Mouse (Mus musculus) heart, adult 9 months (tissue): ENCODE data around the gene Phf20.
A peak's percentile ranks its signal among the peaks of the same experiment; 100 is the strongest.
"Not testable (repeated sequence)": the region's sequence is repeated elsewhere in the genome, so short reads cannot be mapped to it uniquely, and the experiment has no call there.

Experiments
- DNase-seq, 2 experiments: peaks; one replicate each; pipeline ENCODE4 v3.0.0; 2022; ENCODE audit warnings: low spot score in 2 of 2

Gene Phf20

GRCm38 (mm10) chr2:156199944-156200343 is 3.7 kb downstream of the Phf20 start:
- DNase-seq, result no peak

GRCm38 (mm10) chr2:156201486-156201885 is 5.2 kb downstream of the Phf20 start:
- DNase-seq, result no peak

GRCm38 (mm10) chr2:156202848-156203437 is 6.7 kb downstream of the Phf20 start:
- peak; percentile 39 to 64 for DNase-seq

DNA sequence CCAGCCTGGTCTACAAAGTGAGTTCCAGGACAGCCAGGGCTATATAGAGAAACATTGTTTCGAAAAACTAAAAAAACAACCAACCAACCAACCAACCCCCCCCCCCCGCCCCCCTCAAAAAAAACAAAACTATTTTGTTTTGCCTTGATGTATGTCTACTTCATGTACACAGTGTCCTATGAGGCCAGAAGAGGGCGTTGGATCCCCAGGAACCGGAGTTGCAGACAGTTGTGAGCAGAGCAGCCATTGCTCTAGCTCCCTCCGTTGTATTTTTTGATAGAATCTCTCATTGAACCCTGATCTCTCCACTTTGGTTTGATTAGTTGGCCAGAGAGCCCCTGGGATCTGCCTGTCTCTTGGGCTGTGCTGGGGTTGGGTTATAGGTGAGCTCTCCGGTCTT is 7.7 kb downstream of the Phf20 start:
- DNase-seq, result no peak

- DNase-seq, result no peak
These were observed 21.5 kb downstream of the Phf20 start for GRCm38 (mm10) chr2:156217786-156218185.

- no peak for DNase-seq
These were observed 25.8 kb downstream of the Phf20 start for GRCm38 (mm10) chr2:156222100-156222499.

GRCm38 (mm10) chr2:156224043-156224442 is 27.8 kb downstream of the Phf20 start:
- no peak for DNase-seq

- DNase-seq, result no peak
These were observed 31.4 kb downstream of the Phf20 start for GRCm38 (mm10) chr2:156227689-156228088.

DNA sequence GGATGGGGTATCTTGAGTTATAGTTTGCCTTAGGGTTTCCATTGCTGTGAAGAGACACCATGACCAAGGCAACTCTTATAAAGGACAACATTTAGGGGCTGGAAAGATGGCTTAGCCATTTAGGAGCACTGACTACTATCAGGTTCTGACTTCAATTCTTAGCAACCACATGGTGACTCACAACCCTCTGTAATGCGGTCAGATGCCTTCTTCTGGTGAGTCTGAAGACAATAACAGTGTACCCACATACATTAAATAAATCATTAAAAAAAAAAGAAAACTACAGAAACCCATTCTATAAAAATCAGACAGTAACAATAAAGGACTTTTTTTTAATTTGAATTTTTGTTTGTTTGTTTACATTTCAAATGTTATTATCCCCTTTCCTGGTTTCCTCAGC is 32.9 kb downstream of the Phf20 start:
- DNase-seq, result no peak

DNA sequence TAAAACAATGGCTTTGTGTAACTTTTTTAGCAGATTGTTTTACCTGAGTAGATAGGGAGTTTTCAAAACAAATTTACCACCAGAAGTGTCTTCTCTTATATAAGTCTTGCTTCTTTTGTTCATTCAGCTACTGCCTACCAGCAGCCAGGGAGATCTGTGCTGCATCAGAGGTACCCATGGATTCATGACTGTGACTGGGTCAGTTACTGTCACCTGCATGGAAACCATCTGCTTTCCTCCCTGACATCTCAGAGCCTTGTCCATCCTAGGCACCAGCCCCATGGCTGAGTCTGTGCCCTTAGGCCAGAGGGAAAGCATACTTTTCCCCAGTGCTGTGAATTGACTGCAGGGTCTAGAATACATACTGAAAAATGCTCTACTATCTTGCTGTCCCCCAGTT is 35.1 kb downstream of the Phf20 start:
- no peak for DNase-seq

DNA sequence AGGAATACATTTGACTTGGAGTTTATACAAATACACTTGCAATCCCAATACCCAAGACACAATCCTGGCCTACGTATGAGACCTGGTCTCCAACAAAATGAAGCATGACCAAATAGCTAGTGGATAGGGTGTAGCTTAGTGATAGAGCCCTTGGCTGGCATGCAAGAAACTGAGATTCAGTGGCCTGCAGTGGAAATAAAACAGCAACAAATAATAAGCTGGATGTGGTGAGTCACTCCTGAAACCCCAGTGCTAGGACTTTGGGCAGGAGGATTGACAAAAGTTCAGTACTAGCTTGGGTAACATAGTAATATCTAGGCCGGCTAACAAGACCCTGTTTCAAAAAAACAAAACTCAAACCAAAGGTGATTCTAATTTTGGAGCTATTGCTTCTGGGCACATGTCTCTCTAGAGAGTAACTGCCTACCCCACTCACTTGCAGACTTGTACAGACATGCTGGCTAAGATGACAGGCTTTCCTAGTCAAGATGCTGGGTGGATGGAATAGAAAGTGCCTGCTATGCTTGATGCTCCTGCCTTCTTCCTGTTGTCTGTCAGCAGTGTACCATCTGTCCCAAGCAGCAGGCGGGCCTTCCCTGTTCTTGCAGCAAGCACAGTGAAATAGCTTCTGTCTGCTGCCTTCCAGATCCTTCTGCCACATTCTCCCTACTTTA is 37.1 kb downstream of the Phf20 start:
- peak; percentile 25 to 36 for DNase-seq

DNA sequence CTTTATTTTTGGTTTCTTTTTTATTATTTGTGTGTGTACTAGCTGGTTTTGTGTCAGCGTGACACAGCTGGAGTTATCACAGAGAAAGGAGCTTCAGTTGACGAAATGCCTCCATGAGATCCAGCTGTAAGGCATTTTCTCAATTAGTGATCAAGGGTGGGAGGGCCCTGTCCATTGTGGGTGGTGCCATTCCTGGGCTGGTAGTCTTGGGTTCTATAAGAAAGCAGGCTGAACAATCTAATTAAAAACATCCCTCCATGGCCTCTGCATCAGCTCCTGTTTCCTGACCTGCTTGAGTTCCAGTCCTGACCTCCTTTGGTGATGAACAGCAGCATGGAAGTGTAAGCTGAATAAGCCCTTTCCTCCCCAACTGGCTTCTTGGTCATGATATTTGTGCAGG is 37.8 kb downstream of the Phf20 start:
- not testable (repeated sequence) for DNase-seq

GRCm38 (mm10) chr2:156235847-156236246 is 39.6 kb downstream of the Phf20 start:
- peak in 1 of 2 experiments; percentile 17 for DNase-seq

DNA sequence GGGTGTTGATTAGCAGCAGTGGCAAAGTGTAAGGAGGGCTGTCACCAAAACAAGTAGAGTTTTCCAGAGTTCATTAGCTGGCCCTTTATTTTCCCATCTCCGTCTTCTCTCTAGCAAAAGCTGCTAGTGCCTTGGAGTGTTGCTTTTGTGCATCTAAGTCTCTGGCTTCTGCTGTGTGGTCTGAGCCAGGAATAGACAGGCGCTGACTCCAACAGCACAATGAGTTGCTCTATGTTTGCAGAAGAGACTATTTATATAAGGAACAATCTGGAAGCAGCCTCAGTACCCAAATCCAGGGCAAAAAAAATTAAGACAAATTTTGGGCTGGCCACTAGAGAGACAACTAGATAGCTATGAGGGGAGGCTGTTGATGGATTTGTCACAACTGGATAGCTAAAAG is 45.4 kb downstream of the Phf20 start:
- DNase-seq, result no peak

DNA sequence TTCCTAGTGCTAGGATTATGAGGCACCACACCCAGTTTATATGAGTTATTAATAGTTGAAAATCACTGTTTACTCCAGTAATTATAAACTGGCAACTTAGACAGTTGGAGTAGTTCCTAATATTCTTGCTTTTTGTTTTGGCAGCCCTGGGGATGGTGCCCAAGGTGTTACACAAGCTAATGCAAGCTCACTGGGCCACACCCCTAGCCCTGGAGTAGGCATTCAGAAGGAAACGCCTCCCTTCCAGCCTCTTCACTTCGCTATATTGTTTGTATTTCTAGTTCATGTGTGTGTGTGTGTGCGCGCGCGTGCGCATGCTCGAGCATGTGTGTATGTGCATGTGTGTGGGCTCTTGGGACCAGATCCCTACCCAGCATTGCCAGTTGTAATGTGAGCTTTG is 46.7 kb downstream of the Phf20 start:
- DNase-seq, result no peak

DNA sequence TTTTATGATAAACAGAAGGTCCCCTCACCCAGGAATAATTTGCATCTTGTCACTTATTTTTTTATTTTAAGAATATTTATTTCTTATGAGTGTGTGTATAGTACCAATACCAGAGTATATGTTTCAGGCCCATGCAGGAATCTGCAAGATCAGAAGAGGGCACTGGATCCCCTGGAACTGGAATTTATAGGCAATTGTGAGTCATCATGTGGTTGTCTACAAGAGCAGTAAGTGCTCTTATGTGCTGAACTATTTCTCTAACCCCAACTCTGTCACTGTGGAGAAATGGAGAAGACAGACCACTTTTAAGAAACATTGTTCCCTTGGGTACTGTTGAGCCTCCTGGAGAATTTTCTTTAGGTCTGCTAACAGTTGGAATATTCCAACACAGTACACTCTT is 51.3 kb downstream of the Phf20 start:
- DNase-seq, result no peak

GRCm38 (mm10) chr2:156250761-156251160 is 54.5 kb downstream of the Phf20 start:
- DNase-seq, result no peak

GRCm38 (mm10) chr2:156251291-156251690 is 55.0 kb downstream of the Phf20 start:
- DNase-seq, result no peak

DNA sequence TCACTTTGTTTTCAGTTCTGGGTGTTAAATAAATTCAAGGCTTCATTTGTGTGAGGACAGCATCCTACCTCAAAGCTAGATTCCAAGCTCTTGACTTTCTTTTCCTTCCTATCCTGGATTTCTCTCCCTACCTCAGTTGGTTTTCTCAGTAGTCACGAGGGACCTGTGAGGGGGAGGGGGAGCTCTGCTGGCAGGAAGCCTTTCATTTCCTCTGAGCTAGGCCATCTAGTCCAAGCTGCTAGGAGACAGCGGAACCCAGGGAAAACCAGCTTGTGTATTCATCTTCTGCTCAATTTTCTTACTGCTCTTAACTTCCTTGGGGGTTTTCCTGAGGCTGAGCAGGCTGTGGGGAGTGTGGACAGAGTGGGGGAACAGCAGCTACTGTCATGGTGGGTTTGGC is 60.8 kb downstream of the Phf20 start:
- peak; percentile 46 to 61 for DNase-seq

- DNase-seq, result peak; percentile 22 to 49
These were observed 61.9 kb downstream of the Phf20 start for GRCm38 (mm10) chr2:156257922-156258761.

- no peak for DNase-seq
These were observed 64.7 kb downstream of the Phf20 start for GRCm38 (mm10) chr2:156260968-156261367.

GRCm38 (mm10) chr2:156263204-156263893 is 67.1 kb downstream of the Phf20 start:
- no peak for DNase-seq
